Mouse (Mus musculus): Measurements from ENCODE around the gene Prom2.

Gene Prom2

GRCm38 (mm10) chr2:127482533-127482911 lies 58.7 kb downstream of the Prom2 start:
- peak; percentile 41 for DNase-seq

- no peak for DNase-seq
These were observed 59.3 kb downstream of the Prom2 start for GRCm38 (mm10) chr2:127481841-127482532.

- DNase-seq, result no peak
These were observed 61.5 kb downstream of the Prom2 start for GRCm38 (mm10) chr2:127479763-127480162.

GRCm38 (mm10) chr2:127479210-127479609 lies 62.1 kb downstream of the Prom2 start:
- DNase-seq, result no peak
